Mouse (Mus musculus) frontal cortex, postnatal 36 days (tissue): ENCODE results near the gene Arid1b.

Experiments used
- DNase-seq, 2 experiments: peaks; one replicate each; pipeline ENCODE4 v3.0.0; 2022; ENCODE audit warnings: low spot score in 2 of 2

Gene Arid1b

GRCm38 (mm10) chr17:5280499-5281053 lies 286.4 kb downstream of the Arid1b start:
- DNase-seq, result no peak

- DNase-seq, result peak; percentile 58 to 61
Observed at GRCm38 (mm10) chr17:5284783-5285182, 290.7 kb downstream of the Arid1b start.

- DNase-seq, result peak; percentile 48 to 56
Observed at GRCm38 (mm10) chr17:5285877-5286440, 291.8 kb downstream of the Arid1b start.

- DNase-seq, result peak; percentile 39 to 59
Observed at GRCm38 (mm10) chr17:5286571-5287209, 292.6 kb downstream of the Arid1b start.

- no peak for DNase-seq
Observed at GRCm38 (mm10) chr17:5287210-5287591, 293.1 kb downstream of the Arid1b start.

GRCm38 (mm10) chr17:5287641-5288040 lies 293.5 kb downstream of the Arid1b start:
- DNase-seq, result peak in 1 of 2 experiments; percentile 53

- DNase-seq, result no peak
Observed at GRCm38 (mm10) chr17:5293653-5294584, 299.8 kb downstream of the Arid1b start.

GRCm38 (mm10) chr17:5295086-5295947 lies 301.2 kb downstream of the Arid1b start:
- peak; percentile 79 to 83 for DNase-seq

GRCm38 (mm10) chr17:5295948-5296262 lies 301.8 kb downstream of the Arid1b start:
- DNase-seq, result no peak

GRCm38 (mm10) chr17:5297491-5297890 lies 303.4 kb downstream of the Arid1b start:
- no peak for DNase-seq

- DNase-seq, result no peak
Observed at GRCm38 (mm10) chr17:5297984-5298383, 303.9 kb downstream of the Arid1b start.

- DNase-seq, result no peak
Observed at GRCm38 (mm10) chr17:5298891-5299559, 304.9 kb downstream of the Arid1b start.

- DNase-seq, result no peak
Observed at GRCm38 (mm10) chr17:5302971-5303746, 309.0 kb downstream of the Arid1b start.

- DNase-seq, result no peak
Observed at GRCm38 (mm10) chr17:5305783-5306477, 311.8 kb downstream of the Arid1b start.

- DNase-seq, result no peak
Observed at GRCm38 (mm10) chr17:5309930-5310329, 315.8 kb downstream of the Arid1b start.

- DNase-seq, result peak in 1 of 2 experiments; percentile 44
Observed at GRCm38 (mm10) chr17:5310425-5310888, 316.3 kb downstream of the Arid1b start.

- no peak for DNase-seq
Observed at GRCm38 (mm10) chr17:5311062-5311461, 316.9 kb downstream of the Arid1b start.

- DNase-seq, result no peak
Observed at GRCm38 (mm10) chr17:5312307-5312706, 318.2 kb downstream of the Arid1b start.

- no peak for DNase-seq
Observed at GRCm38 (mm10) chr17:5314735-5315134, 320.6 kb downstream of the Arid1b start.
